Mouse (Mus musculus) heart, embryonic 10.5 days (tissue): ENCODE measurements at regions not wholly inside any gene's neighbourhood (a gene's known extent, or its start where the extent isn't known, plus 50 kb on each side); places are given as distances from the start of the nearest gene placed in this dataset.
"Not testable (repeated sequence)": the region's sequence is repeated elsewhere in the genome, so short reads cannot be mapped to it uniquely, and the experiment has no call there.

Experiments used
- DNase-seq: peaks from one replicate; pipeline ENCODE4 v3.0.0-alpha.2; 2017; ENCODE audit warnings: low spot score
- H3K27ac ChIP-seq: fragments of 300-500 bp; sonication (generic); 2 replicates; pipeline ENCODE4 v1.5.1; 2016; ENCODE audit warnings: mild to moderate bottlenecking
- H3K27me3 ChIP-seq: fragments of 300-500 bp; sonication (generic); 2 replicates; pipeline ENCODE4 v1.6.1; 2016; ENCODE audit warnings: mild to moderate bottlenecking; ENCODE audit not compliant: poor library complexity, insufficient read depth, severe bottlenecking
- H3K36me3 ChIP-seq: fragments of 300-500 bp; sonication (generic); 2 replicates; pipeline ENCODE4 v1.6.1; 2016; ENCODE audit warnings: mild to moderate bottlenecking, moderate library complexity
- H3K4me1 ChIP-seq: fragments of 300-500 bp; sonication (generic); 2 replicates; pipeline ENCODE4 v1.6.1; 2016; ENCODE audit warnings: mild to moderate bottlenecking
- H3K4me3 ChIP-seq: fragments of 300-500 bp; sonication (generic); 2 replicates; pipeline ENCODE4 v1.5.1; 2016; ENCODE audit warnings: mild to moderate bottlenecking, moderate library complexity
- H3K9me3 ChIP-seq: fragments of 300-500 bp; sonication (generic); 2 replicates; pipeline ENCODE4 v1.6.1; 2016; ENCODE audit warnings: mild to moderate bottlenecking, moderate library complexity
- WGBS: fragments of 180-500 bp; shearing (Covaris S2); methylation state at CpG from one replicate; pipeline ENCODE4 v1.1.7; 2016; 5-methylcytosine and 5-hydroxymethylcytosine counted together

DNA sequence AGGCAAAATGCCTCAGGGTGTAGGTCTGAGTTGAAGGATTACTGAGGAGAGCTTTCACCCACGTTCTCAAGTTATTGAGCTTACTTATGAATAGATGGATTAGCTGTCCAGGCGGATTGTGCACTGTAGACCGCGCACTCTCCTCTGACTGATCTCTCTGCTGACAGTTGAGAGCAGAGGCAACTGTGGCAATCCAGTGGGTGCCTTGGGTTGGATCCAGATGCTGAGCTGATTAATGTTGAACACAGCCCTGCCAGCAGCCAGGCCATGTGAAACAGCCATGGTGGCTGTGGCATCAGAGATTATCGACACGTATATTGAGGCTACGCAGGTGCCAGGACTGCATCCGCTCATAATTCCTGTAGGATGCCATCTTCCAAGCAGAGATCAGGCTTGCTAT, 53.6 kb downstream of the Gm10320 start:
- no peaks in the 10 kb centered on the region for H3K9me3 ChIP-seq
- no peaks in the 10 kb centered on the region for H3K36me3 ChIP-seq
- peak; percentile 52 for DNase-seq
- 88% methylated on average over 8 of the region's 8 CpGs for WGBS
- no peaks in the 10 kb centered on the region for H3K4me1 ChIP-seq
- H3K4me3 ChIP-seq: no peak overlapping the region
- H3K27me3 ChIP-seq: no peaks in the 10 kb centered on the region
- H3K27ac ChIP-seq: no peak overlapping the region

- Histone ChIP-seq H3K27me3 (peaks cover 4% of the 10 kb centered on the region; the same call in 1 of the 2 replicates), H3K4me3 (no peak overlapping the region), H3K9me3 (no peaks in the 10 kb centered on the region), H3K4me1 (no peaks in the 10 kb centered on the region), H3K36me3 (no peaks in the 10 kb centered on the region), H3K27ac (no peak overlapping the region)
- 74% methylated on average over 8 of the region's 8 CpGs for WGBS
- DNase-seq: peak; percentile 55
Measured at GRCm38 (mm10) chr13:98436961-98437360, 54.8 kb downstream of the Gm10320 start.

DNA sequence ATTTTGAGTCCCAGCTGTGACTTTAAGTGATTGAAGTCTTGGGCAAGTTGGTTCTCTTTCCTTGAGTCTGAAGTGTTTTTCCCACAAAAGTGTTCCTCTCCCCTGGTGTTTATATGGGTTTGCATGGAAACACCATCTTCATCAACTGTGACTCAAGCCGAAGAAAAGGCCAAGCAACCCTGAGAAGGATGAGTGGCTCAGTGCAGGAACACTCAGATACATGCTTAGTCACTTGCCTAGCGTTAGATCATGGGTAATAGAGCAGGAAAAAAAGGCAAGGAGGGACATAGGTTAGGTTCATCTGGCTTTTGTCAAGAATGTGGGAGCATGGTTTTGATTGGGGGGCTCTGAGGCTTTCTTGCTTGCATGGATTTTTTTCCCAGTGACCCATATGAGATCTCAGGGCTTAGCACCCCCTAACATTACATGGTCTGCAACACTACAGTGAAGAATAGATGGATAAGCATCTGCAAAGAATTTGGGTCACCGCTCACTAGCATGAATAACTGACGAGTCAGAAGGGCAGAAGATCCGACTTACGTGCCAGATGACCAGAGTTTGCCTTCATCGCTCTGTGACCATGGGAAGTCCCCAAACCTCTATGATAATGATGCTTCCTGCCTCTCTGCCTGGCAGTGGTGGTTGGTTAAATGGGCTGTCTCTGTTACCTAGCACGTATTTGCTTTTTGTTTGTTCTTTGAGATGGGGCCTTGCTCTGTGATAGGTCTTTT, 56.4 kb downstream of the Gm10320 start:
- H3K36me3 ChIP-seq: no peaks in the 10 kb centered on the region
- peaks cover 20% of the 10 kb centered on the region for H3K27me3 ChIP-seq
- WGBS: 87% methylated on average over 8 of the region's 8 CpGs
- H3K27ac ChIP-seq: no peak overlapping the region
- DNase-seq: peak; percentile 64
- H3K9me3 ChIP-seq: no peaks in the 10 kb centered on the region
- H3K4me1 ChIP-seq: 0 out of 2 replicates have a peak, but pooled peaks cover 2% of the 10 kb centered on the region
- no peak overlapping the region for H3K4me3 ChIP-seq

GRCm38 (mm10) chr13:98429851-98430250, 62.0 kb downstream of the Gm10320 start:
- Histone ChIP-seq H3K36me3 (no peaks in the 10 kb centered on the region), H3K4me1 (peaks cover 11% of the 10 kb centered on the region), H3K27ac (no peak overlapping the region), H3K4me3 (peak overlapping the region; percentile 32), H3K27me3 (peaks cover 44% of the 10 kb centered on the region), H3K9me3 (no peaks in the 10 kb centered on the region)
- DNase-seq: no peak
- 39% methylated on average over 21 of the region's 21 CpGs for WGBS

DNA sequence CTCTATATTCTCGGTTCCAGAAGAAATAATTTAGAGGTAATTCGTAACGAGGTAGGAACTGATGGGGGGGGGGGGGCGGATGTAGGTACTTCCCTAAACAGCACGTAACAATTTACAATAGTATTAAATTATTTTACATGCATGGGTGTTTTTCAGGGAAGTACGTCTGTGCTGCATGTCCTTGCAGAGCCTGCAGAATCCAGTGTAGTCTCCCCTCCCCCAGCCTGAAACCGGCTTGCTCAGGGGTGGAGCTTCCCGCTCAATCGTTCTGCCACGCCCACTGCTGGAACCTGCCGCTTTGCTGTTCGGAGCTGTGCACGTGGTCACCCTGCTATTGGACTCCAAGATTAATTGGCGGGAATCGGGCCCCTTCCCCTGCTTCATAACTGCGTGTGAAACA, 64.1 kb downstream of the Gm10320 start:
- H3K27me3 ChIP-seq: peaks cover 44% of the 10 kb centered on the region
- not testable (repeated sequence) for H3K36me3 ChIP-seq

GRCm38 (mm10) chr13:98425026-98425425, 66.8 kb downstream of the Gm10320 start:
- H3K27me3 ChIP-seq: peaks cover 20% of the 10 kb centered on the region
- no peak for DNase-seq
- H3K36me3 ChIP-seq: no peaks in the 10 kb centered on the region
- 80% methylated on average over 7 of the region's 7 CpGs for WGBS
- H3K4me1 ChIP-seq: peaks cover 16% of the 10 kb centered on the region
- no peak overlapping the region for H3K27ac ChIP-seq
- H3K4me3 ChIP-seq: no peak overlapping the region
- H3K9me3 ChIP-seq: no peaks in the 10 kb centered on the region

More for the DNA sequence above, 64.1 kb downstream of the Gm10320 start:
- not testable (repeated sequence) for H3K27ac ChIP-seq, DNase-seq, H3K9me3 ChIP-seq
- Histone ChIP-seq H3K4me3 (peak overlapping the region; percentile 42), H3K4me1 (peaks cover 11% of the 10 kb centered on the region)
- 11% methylated on average over 16 of the region's 16 CpGs for WGBS

DNA sequence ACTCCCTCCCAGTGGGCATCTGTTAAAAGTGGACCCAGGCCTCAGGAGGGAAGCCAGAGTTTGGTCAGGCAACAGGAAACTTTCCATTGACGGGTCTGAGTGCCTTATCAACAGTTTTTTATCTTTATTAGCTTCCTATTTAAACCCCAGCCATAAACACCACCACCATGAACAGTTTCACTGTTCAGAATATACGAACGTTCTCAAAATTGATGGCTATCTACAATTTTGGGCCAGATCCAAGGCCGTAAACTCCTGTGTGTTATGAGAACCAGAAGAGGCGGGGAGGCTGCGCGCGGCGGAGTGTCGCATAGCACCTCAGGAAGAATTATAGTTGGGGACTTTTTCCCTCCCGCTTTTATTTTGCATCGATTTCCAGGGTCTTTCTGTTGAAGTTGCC, 67.8 kb downstream of the Gm10320 start:
- 74% methylated on average over 12 of the region's 12 CpGs for WGBS
- H3K4me3 ChIP-seq: no peak overlapping the region
- no peak overlapping the region for H3K27ac ChIP-seq
- H3K27me3 ChIP-seq: peaks cover 11% of the 10 kb centered on the region
- no peaks in the 10 kb centered on the region for H3K9me3 ChIP-seq
- no peaks in the 10 kb centered on the region for H3K36me3 ChIP-seq
- DNase-seq: no peak
- H3K4me1 ChIP-seq: peaks cover 14% of the 10 kb centered on the region; the same call in 1 of the 2 replicates

DNA sequence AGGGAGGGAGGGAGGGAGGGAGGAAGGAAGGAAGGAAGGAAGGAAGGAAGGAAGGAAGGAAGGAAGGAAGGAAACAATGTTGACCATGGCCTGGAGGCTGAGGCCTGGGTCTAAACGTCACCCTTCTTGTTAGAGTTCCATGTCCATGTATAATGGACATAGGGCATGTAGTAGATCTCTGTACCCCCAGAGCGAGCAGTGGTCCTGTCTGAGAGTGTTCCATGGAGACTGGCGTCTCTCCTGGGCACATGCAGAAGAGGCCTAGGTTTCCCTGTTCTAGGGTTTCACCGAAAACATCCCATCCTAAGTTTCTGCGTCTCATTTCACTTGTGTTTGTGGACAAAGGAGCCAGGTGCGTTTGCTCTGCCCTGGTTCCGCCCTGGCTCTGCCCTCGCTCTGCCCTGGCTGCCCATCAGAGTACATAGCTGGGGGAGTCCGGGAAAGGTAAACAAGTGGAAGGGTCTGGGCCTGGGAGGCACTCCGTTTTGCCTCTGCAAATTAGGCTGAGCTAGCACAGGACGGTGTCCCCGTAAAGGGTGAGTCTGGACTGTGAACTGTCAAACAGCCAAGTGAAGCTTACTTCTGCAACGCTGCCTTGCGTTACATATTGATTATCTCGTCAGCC, 66.5 kb downstream of the Foxd1 start:
- no peak for DNase-seq
- H3K27ac ChIP-seq: no peak overlapping the region
- no peaks in the 10 kb centered on the region for H3K36me3 ChIP-seq
- no peak overlapping the region for H3K4me3 ChIP-seq
- H3K9me3 ChIP-seq: no peaks in the 10 kb centered on the region
- no peaks in the 10 kb centered on the region for H3K27me3 ChIP-seq
- WGBS: 52% methylated on average over 15 of the region's 15 CpGs
- H3K4me1 ChIP-seq: peaks cover 10% of the 10 kb centered on the region; the same call in 1 of the 2 replicates

GRCm38 (mm10) chr13:98417736-98418135, 63.7 kb downstream of the Foxd1 start:
- DNase-seq: no peak
- Histone ChIP-seq H3K27me3 (no peaks in the 10 kb centered on the region), H3K4me3 (no peak overlapping the region)

GRCm38 (mm10) chr13:98416457-98416856, 62.4 kb downstream of the Foxd1 start:
- Histone ChIP-seq H3K9me3 (no peaks in the 10 kb centered on the region), H3K4me1 (peaks cover 10% of the 10 kb centered on the region; the same call in 1 of the 2 replicates), H3K4me3 (no peak overlapping the region), H3K36me3 (no peaks in the 10 kb centered on the region), H3K27ac (no peak overlapping the region), H3K27me3 (no peaks in the 10 kb centered on the region)
- no peak for DNase-seq
- WGBS: 77% methylated on average over 6 of the region's 6 CpGs

More at GRCm38 (mm10) chr13:98417736-98418135, 63.7 kb downstream of the Foxd1 start:
- Histone ChIP-seq H3K4me1 (peaks cover 10% of the 10 kb centered on the region; the same call in 1 of the 2 replicates), H3K9me3 (no peaks in the 10 kb centered on the region), H3K36me3 (no peaks in the 10 kb centered on the region), H3K27ac (no peak overlapping the region)
- WGBS: 81% methylated on average over 4 of the region's 4 CpGs

GRCm38 (mm10) chr13:98414851-98415250, 60.8 kb downstream of the Foxd1 start:
- Histone ChIP-seq H3K27ac (no peak overlapping the region), H3K27me3 (no peaks in the 10 kb centered on the region), H3K9me3 (no peaks in the 10 kb centered on the region), H3K4me3 (no peak overlapping the region), H3K4me1 (no peaks in the 10 kb centered on the region), H3K36me3 (no peaks in the 10 kb centered on the region)
- DNase-seq: no peak
- WGBS: 55% methylated on average over 3 of the region's 3 CpGs

DNA sequence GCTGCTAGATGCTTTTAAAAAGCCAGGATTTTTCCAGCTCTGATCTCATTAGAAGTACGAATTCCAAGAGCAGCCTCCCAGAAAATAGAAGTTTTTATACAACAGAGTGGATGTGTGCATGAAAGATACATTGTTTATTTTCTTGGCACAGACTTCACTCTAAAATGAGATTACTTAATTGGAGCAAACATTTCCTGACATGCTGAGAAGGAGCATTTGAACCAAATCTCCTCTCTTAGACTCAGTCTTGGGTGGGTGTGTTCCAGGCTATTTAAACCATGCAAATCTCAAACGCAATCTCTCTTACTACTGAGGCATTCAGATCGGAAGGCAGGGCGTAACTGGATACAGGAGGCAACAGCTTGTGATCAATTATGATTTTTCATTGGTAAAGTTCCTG, 59.2 kb downstream of the Foxd1 start:
- DNase-seq: no peak
- no peaks in the 10 kb centered on the region for H3K4me1 ChIP-seq
- H3K27ac ChIP-seq: no peak overlapping the region
- no peaks in the 10 kb centered on the region for H3K36me3 ChIP-seq
- H3K9me3 ChIP-seq: no peaks in the 10 kb centered on the region
- no peaks in the 10 kb centered on the region for H3K27me3 ChIP-seq
- 70% methylated on average over 4 of the region's 4 CpGs for WGBS
- H3K4me3 ChIP-seq: no peak overlapping the region
